Mouse (Mus musculus): ENCODE results near the gene Fam214a.

DNA sequence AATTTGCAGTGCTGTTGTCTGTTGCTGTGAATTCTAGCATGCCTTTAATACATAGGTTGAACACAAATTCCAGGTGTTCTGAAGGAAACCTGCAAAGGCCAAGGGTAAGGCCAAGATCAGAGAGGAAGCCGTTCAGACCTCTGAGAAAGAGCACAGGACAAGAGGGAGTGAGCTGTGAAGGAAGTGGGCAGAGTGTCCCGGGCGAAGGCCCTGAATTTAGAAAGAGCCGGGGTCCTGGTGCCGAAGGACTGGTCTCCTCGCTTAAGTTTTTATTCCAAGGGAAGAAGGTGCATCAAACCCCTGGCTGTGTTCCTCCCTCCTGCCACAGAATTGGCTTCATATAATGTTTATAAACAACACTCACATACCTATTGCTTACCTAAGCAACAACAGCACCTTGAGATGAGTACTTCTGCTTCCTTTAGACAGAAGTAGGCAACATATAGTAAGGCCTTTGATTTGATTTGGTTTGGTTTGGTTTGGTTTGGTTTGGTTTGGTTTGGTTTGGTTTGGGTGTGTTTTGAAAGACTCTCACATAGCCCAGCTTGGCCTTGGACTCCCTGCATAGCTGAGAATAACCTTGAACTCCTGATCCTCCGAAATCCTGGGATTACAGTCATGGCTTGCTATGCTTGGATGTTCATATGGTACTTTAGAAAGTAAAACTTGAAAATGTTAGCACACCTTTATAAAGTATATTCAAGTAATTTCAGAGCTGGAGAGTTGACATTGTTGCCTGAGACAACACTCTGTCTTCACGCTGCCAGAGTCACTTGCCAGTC, 16.2 kb downstream of the Fam214a start:
- TF ChIP-seq POLR2A (IDR thresholded peaks at IDR 0.05; ENCODE audit: borderline replicate concordance, low read depth, low read length) (no peak), CTCF (IDR thresholded peaks at IDR 0.05; ENCODE audit: low read depth, low read length) (no peak)

Data from bone marrow macrophage, adult 2 months (primary cell).